In genomic region chr17:46750580-46750979, GRCm38 (mm10) we compare ENCODE assay signal across 10 mouse cellular contexts. TPM values are rescaled to one million over a fixed set of nuclear protein-coding genes. Genes with fewer than 3 reads are reported as not detected.
A peak's percentile ranks its signal among the peaks of the same experiment; 100 is the strongest.
DNase-seq lines count a peak whose midpoint lies in the region; ATAC-seq and TF ChIP-seq lines count a peak whose summit lies in the region.
"Had no signal": no experiment of that assay in that cellular context is flagged by ENCODE, and none has a peak within 500 bp of the region (broad histone marks: within the 10 kb centered on the region; RNA-seq: fewer than 3 reads in every experiment).

No protein-coding gene starts in this region.

- no peak for TF ChIP-seq POLR2A in thymus, adult 2 months (IDR thresholded peaks at IDR 0.05; ENCODE audit: control insufficient read depth, extremely low read depth, insufficient read depth, low read length, poor library complexity)

- H3K4me1 ChIP-seq in thymus, adult 2 months (replicated peaks; ENCODE audit: control insufficient read depth, insufficient read depth, low read length): peaks cover 5% of the 10 kb centered on the region
- peaks cover 42% of the 10 kb centered on the region for H3K4me1 ChIP-seq in liver, embryonic 13.5 days (replicated peaks)
- H3K4me1 ChIP-seq in stomach, postnatal 0 days (replicated peaks; ENCODE audit: control insufficient read depth, insufficient read depth): peaks cover 3% of the 10 kb centered on the region

- no peak for DNase-seq in gastrocnemius, adult 2 months
- DNase-seq in gastrocnemius, postnatal 36 days: no peak
- DNase-seq in thymus, adult 2 months: no peak
- DNase-seq in thymus, adult 18-20 months: no peak
- no peak for DNase-seq in liver, embryonic 13.5 days
- DNase-seq in stomach, postnatal 0 days (ENCODE audit: low spot score): no peak
- DNase-seq in layer of hippocampus, adult 11-12 months (ENCODE audit: low spot score): no peak
- no peak for DNase-seq in frontal cortex, postnatal 10 days (ENCODE audit: low spot score in 2 of 2)
- DNase-seq: adrenal gland, postnatal 14 days; lung, adult 2 months had no signal

- no peak for ATAC-seq in liver, embryonic 13.5 days (ENCODE audit: low read depth)
- no peak for ATAC-seq in stomach, postnatal 0 days (ENCODE audit: low FRiP score, low TSS enrichment)

- TF ChIP-seq EP300 in stomach, postnatal 0 days (optimal IDR thresholded peaks at IDR 0.05): no peak

- H3K4me3 ChIP-seq in gastrocnemius, adult 2 months: peak overlapping the region; percentile 87
- peak overlapping the region; percentile 20; the same call in 1 of the 2 replicates for H3K4me3 ChIP-seq in thymus, adult 2 months (ENCODE audit: control insufficient read depth, insufficient read depth, low read length)
- peak overlapping the region; percentile 81 for H3K4me3 ChIP-seq in liver, embryonic 13.5 days (replicated peaks)
- no peak overlapping the region for H3K4me3 ChIP-seq in stomach, postnatal 0 days (ENCODE audit: low read depth, low read length)

- H3K27me3 ChIP-seq in thymus, adult 2 months (ENCODE audit: control insufficient read depth, insufficient read depth, low read length): no peaks in the 10 kb centered on the region
- no peaks in the 10 kb centered on the region for H3K27me3 ChIP-seq in liver, embryonic 13.5 days
- no peaks in the 10 kb centered on the region for H3K27me3 ChIP-seq in stomach, postnatal 0 days (ENCODE audit: control insufficient read depth, insufficient read depth, low read length)

- peak overlapping the region; percentile 85 for H3K4me2 ChIP-seq in liver, embryonic 13.5 days
- peak overlapping the region; percentile 61 for H3K4me2 ChIP-seq in stomach, postnatal 0 days (replicated peaks; ENCODE audit: low read depth)

- no peaks in the 10 kb centered on the region for H3K9me3 ChIP-seq in liver, embryonic 13.5 days (replicated peaks)
- no peaks in the 10 kb centered on the region for H3K9me3 ChIP-seq in stomach, postnatal 0 days (ENCODE audit: control insufficient read depth, low read length)

- H3K9ac ChIP-seq in liver, embryonic 13.5 days: peak overlapping the region; percentile 78
- H3K9ac ChIP-seq in stomach, postnatal 0 days (ENCODE audit: low read length): 0 out of 2 replicates have a peak overlapping the region, but pooled peaks have one; percentile 79

- H3K36me3 ChIP-seq in thymus, adult 2 months (ENCODE audit: control insufficient read depth, insufficient read depth, low read length): peaks cover 5% of the 10 kb centered on the region
- peaks cover 18% of the 10 kb centered on the region for H3K36me3 ChIP-seq in liver, embryonic 13.5 days
- 0 out of 2 replicates have a peak, but pooled peaks cover 3% of the 10 kb centered on the region for H3K36me3 ChIP-seq in stomach, postnatal 0 days (ENCODE audit: control insufficient read depth, insufficient read depth, low read length)

- WGBS in thymus, adult 2 months: 48% methylated on average over 4 of the region's 4 CpGs
- WGBS in liver, embryonic 13.5 days (ENCODE audit: insufficient replicate concordance): 74% methylated on average over 4 of the region's 4 CpGs
- WGBS in stomach, postnatal 0 days: 82% methylated on average over 4 of the region's 4 CpGs

- intact Hi-C loops in gastrocnemius, adult 2 months (cut with DNase I): loop anchor here (5.0 kb wide), 1 partner anchor 68 kb away; the partner anchor contains the start of gene Klhdc3
- intact Hi-C loops in gastrocnemius, postnatal 36 days (cut with DNase I): no loop called here

- H3K27ac ChIP-seq in gastrocnemius, adult 2 months: peak overlapping the region; percentile 91; the same call in 1 of the 2 replicates
- H3K27ac ChIP-seq in thymus, adult 2 months (ENCODE audit: control insufficient read depth, insufficient read depth, low read length): peak overlapping the region; percentile 56; the same call in 1 of the 2 replicates
- peak overlapping the region; percentile 87; the same call in 1 of the 2 replicates for H3K27ac ChIP-seq in liver, embryonic 13.5 days
- H3K27ac ChIP-seq in stomach, postnatal 0 days (replicated peaks): no peak overlapping the region

- no peak for TF ChIP-seq CTCF in gastrocnemius, adult 2 months (IDR thresholded peaks at IDR 0.05)
- no peak for TF ChIP-seq CTCF in thymus, adult 2 months (IDR thresholded peaks at IDR 0.05; ENCODE audit: borderline replicate concordance, control insufficient read depth, extremely low read depth, insufficient read depth, low read length, poor library complexity)
- TF ChIP-seq CTCF in stomach, postnatal 0 days (IDR thresholded peaks at IDR 0.05; ENCODE audit: low read depth): no peak

RNA-seq across cellular contexts. Expression of gene Cnpy3, which starts 1.4 kb away (rescaled TPM):
- total RNA-seq in gastrocnemius, adult 2 months (2021): 1 to 10 TPM; 8.3 to 9.3 TPM
- 1 to 10 TPM; 7.6 to 8.9 TPM for total RNA-seq in gastrocnemius, postnatal 36 days (2021)
- 61.5 and 67.1 TPM in 2 replicates for polyA plus RNA-seq in thymus, adult 2 months (2012; rRNA removed)
- polyA plus RNA-seq in liver, embryonic 13.5 days (2015; fragmentation: Nextera tagmentation; extraction: Ambion mirVana): 30.2 and 30.9 TPM in 2 replicates
- polyA plus RNA-seq in stomach, postnatal 0 days (2015; fragmentation: Nextera tagmentation; extraction: Ambion mirVana): 39.0 and 39.9 TPM in 2 replicates

RNA-seq across cellular contexts. Expression of gene Ptcra, which starts 12.9 kb away (rescaled TPM):
- total RNA-seq in gastrocnemius, adult 2 months (2021): not detected
- not detected for total RNA-seq in gastrocnemius, postnatal 36 days (2021)
- 126 and 163 TPM in 2 replicates for polyA plus RNA-seq in thymus, adult 2 months (2012; rRNA removed)
- 0.30 and 0.32 TPM in 2 replicates for polyA plus RNA-seq in liver, embryonic 13.5 days (2015; fragmentation: Nextera tagmentation; extraction: Ambion mirVana)
- polyA plus RNA-seq in stomach, postnatal 0 days (2015; fragmentation: Nextera tagmentation; extraction: Ambion mirVana): 0.50 TPM in 2 replicates
- polyA plus RNA-seq: lung, adult 2 months had no signal

RNA-seq across cellular contexts. Expression of gene Gnmt, which starts 21.6 kb away (rescaled TPM):
- total RNA-seq in gastrocnemius, adult 2 months (2021): 1 to 10 TPM; 1.7 to 4.8 TPM
- 1 to 10 TPM; 1.1 to 2.1 TPM for total RNA-seq in gastrocnemius, postnatal 36 days (2021)
- polyA plus RNA-seq in thymus, adult 2 months (2012; rRNA removed): 4.4 and 10.6 TPM in 2 replicates
- polyA plus RNA-seq in liver, embryonic 13.5 days (2015; fragmentation: Nextera tagmentation; extraction: Ambion mirVana): 11.0 and 11.7 TPM in 2 replicates
- 2.1 and 3.1 TPM in 2 replicates for polyA plus RNA-seq in stomach, postnatal 0 days (2015; fragmentation: Nextera tagmentation; extraction: Ambion mirVana)

RNA-seq across cellular contexts. Expression of gene 2310039H08Rik, which starts 21.9 kb away (rescaled TPM):
- 10 to 100 TPM; 31.3 to 33.2 TPM for total RNA-seq in gastrocnemius, adult 2 months (2021)
- 10 to 100 TPM; 26.8 to 33.5 TPM for total RNA-seq in gastrocnemius, postnatal 36 days (2021)
- polyA plus RNA-seq in thymus, adult 2 months (2012; rRNA removed): 106 TPM in 2 replicates
- 44.5 and 51.4 TPM in 2 replicates for polyA plus RNA-seq in liver, embryonic 13.5 days (2015; fragmentation: Nextera tagmentation; extraction: Ambion mirVana)
- 113 and 117 TPM in 2 replicates for polyA plus RNA-seq in stomach, postnatal 0 days (2015; fragmentation: Nextera tagmentation; extraction: Ambion mirVana)

RNA-seq across cellular contexts. Expression of gene Rpl7l1, which starts 31.9 kb away (rescaled TPM):
- 10 to 100 TPM; 34.9 to 55.9 TPM for total RNA-seq in gastrocnemius, adult 2 months (2021)
- total RNA-seq in gastrocnemius, postnatal 36 days (2021): 10 to 100 TPM; 39.3 to 40.7 TPM
- 30.7 and 33.8 TPM in 2 replicates for polyA plus RNA-seq in thymus, adult 2 months (2012; rRNA removed)
- 108 and 131 TPM in 2 replicates for polyA plus RNA-seq in liver, embryonic 13.5 days (2015; fragmentation: Nextera tagmentation; extraction: Ambion mirVana)
- polyA plus RNA-seq in stomach, postnatal 0 days (2015; fragmentation: Nextera tagmentation; extraction: Ambion mirVana): 93.7 and 95.0 TPM in 2 replicates

Comparison
In these comparisons a context has a peak if more than half of its experiments do, and no peak if none do; other contexts are left out.
1. RNA of gene Ptcra, which starts 12.9 kb away (polyA plus RNA-seq): 126 to 163 TPM in thymus, adult 2 months; 0.50 TPM in stomach, postnatal 0 days and 0.30 to 0.32 TPM in liver, embryonic 13.5 days; every median in the first group is over 10 times any median in the second.